Mouse (Mus musculus) forebrain, postnatal 0 days (tissue): ENCODE measurements around the gene Olfr385. TPM values are rescaled to one million over a fixed set of nuclear protein-coding genes. Genes with fewer than 3 reads are reported as not detected.
"Not testable (repeated sequence)": the region's sequence is repeated elsewhere in the genome, so short reads cannot be mapped to it uniquely, and the experiment has no call there.

Experiments
- ATAC-seq: fragments of 200-750 bp; cut with Nextera tagmentation; 2 replicates; pipeline ENCODE4 v1.8.0; 2017; ENCODE audit warnings: mild to moderate bottlenecking, moderate library complexity
- DNase-seq: peaks from one replicate; pipeline ENCODE4 v3.0.0-alpha.2; 2015
- H3K27ac ChIP-seq: fragments of 300-500 bp; sonication (generic); 2 replicates; pipeline ENCODE4 v1.5.1; 2014; ENCODE audit warnings: low read depth, mild to moderate bottlenecking, antibody characterized with exemption, low read length, moderate library complexity, mixed read lengths
- H3K27me3 ChIP-seq: fragments of 300-500 bp; sonication (generic); 2 replicates; pipeline ENCODE4 v1.6.1; 2014; ENCODE audit warnings: mild to moderate bottlenecking, low read length, mixed read lengths; ENCODE audit not compliant: insufficient read depth
- H3K36me3 ChIP-seq: fragments of 300-500 bp; sonication (generic); 2 replicates; pipeline ENCODE4 v1.6.1; 2014; ENCODE audit warnings: mild to moderate bottlenecking, moderate library complexity; ENCODE audit not compliant: insufficient read depth
- H3K4me1 ChIP-seq: fragments of 300-500 bp; sonication (generic); 2 replicates; pipeline ENCODE4 v1.6.1; 2014; ENCODE audit warnings: antibody characterized with exemption; ENCODE audit not compliant: insufficient read depth
- H3K4me2 ChIP-seq: fragments of 300-500 bp; sonication (generic); 2 replicates; pipeline ENCODE4 v1.6.1; 2014; ENCODE audit warnings: low read depth, mild to moderate bottlenecking, moderate library complexity
- H3K4me3 ChIP-seq: fragments of 300-500 bp; sonication (generic); 2 replicates; pipeline ENCODE4 v1.5.1; 2014; ENCODE audit warnings: low read depth, low read length, mixed read lengths
- H3K9ac ChIP-seq: fragments of 300-500 bp; sonication (generic); 2 replicates; pipeline ENCODE4 v1.6.1; 2014; ENCODE audit warnings: mild to moderate bottlenecking
- H3K9me3 ChIP-seq: fragments of 300-500 bp; sonication (generic); 2 replicates; pipeline ENCODE4 v1.6.1; 2016; ENCODE audit warnings: low read length
- CTCF ChIP-seq: sonication (generic); IDR thresholded peaks from 2 replicates; pipeline ENCODE4 v1.5.1; 2016; ENCODE audit warnings: antibody characterized with exemption, control low read depth, low read depth
- WGBS: fragments of 180-500 bp; shearing (Covaris S2); extraction: QIAGEN DNeasy Blood & Tissue Kit; methylation state at CpG from one replicate; pipeline ENCODE4 v1.1.7; 2014; 5-methylcytosine and 5-hydroxymethylcytosine counted together
- polyA plus RNA-seq: library from polyadenylated mRNA; unstranded; fragments of >200 nt; fragmentation: Nextera tagmentation; extraction: Ambion mirVana; gene quantifications from 2 replicates; pipeline ENCODE4 v1.2.1, GENCODE M21; 2015
- total RNA-seq: library from RNA; depleted of rRNA; stranded (reverse); fragments of >200 nt; gene quantifications from 2 replicates; pipeline ENCODE4 v1.2.3, GENCODE M21; 2014; rRNA removed

Olfr385 gene
- total RNA-seq (not detected in 2 replicates), polyA plus RNA-seq (not detected in 2 replicates)

DNA sequence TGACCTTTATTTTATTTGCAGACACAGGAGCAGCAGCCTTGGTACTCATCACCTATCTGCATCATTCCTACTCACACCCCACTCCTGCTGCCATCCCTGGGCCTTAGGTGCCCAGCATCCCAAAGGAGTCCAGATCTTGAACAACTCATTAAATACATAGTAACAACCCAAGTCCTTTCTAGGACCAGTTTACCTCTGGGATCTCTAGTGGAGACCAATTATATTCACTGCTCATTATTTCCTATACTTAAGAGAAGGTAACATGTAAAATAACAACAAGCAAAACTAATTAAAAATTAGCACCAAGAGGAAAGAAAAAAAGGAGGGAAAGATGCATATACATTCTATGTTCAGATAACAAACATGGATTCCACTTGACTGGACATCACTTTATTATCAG is at the start of gene Olfr385:
Gene Olfr385, minus strand, starts transcription at position 101 of the 400 bp plus-strand sequence.
- no peaks in the 10 kb centered on the region for H3K27me3 ChIP-seq
- H3K4me3 ChIP-seq = no peak within 1 kb of the TSS
- H3K27ac ChIP-seq = no peak within 1 kb of the TSS
- H3K9ac ChIP-seq = no peak within 1 kb of the TSS
- H3K4me2 ChIP-seq = no peak within 1 kb of the TSS
- ATAC-seq (no peak), DNase-seq (no peak)
- no peaks in the 10 kb centered on the region for H3K36me3 ChIP-seq
- H3K9me3 ChIP-seq = no peaks in the 10 kb centered on the region
- no peak for TF ChIP-seq CTCF
- no peaks in the 10 kb centered on the region for H3K4me1 ChIP-seq

GRCm38 (mm10) chr11:73598294-73598693 is 5.5 kb upstream of the Olfr385 start, which contains the start of gene Olfr384:
Olfr384 (plus strand) TSS chr11:73598594.
- no peak for TF ChIP-seq CTCF
- H3K4me3 ChIP-seq = no peak within 1 kb of the TSS
- ATAC-seq = no peak

DNA sequence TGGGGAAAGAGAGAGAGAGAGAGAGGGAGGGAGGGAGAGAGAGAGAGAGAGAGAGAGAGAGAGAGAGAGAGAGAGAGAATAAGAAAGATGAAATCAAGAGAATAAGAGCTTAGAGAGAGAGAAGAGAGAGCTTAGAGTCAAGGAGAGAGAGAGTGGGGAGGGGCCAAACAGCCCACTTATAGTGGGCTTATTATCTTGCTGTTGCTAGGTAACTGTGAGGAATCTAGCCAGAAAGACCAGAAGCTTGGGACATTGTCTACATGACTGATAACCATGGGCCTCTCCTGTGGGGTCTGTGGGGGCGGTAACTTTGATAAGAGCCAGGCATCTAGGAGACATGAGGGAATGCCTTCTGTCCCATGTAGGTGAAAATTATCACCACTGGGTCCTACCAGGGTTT is 9.6 kb downstream of the Olfr385 start:
- H3K36me3 ChIP-seq, H3K27ac ChIP-seq, ATAC-seq, H3K4me1 ChIP-seq, H3K9me3 ChIP-seq, H3K9ac ChIP-seq, H3K4me3 ChIP-seq, H3K27me3 ChIP-seq, H3K4me2 ChIP-seq, DNase-seq: not testable (repeated sequence)
- WGBS = 89% methylated on average over 1 of the region's 1 CpGs

More at GRCm38 (mm10) chr11:73598294-73598693, 5.5 kb upstream of the Olfr385 start, which contains the start of gene Olfr384:
- no peak for DNase-seq
- no peak within 1 kb of the TSS for H3K27ac ChIP-seq
- no peaks in the 10 kb centered on the region for H3K9me3 ChIP-seq
- H3K9ac ChIP-seq = no peak within 1 kb of the TSS
- H3K27me3 ChIP-seq = no peaks in the 10 kb centered on the region
- no peaks in the 10 kb centered on the region for H3K36me3 ChIP-seq
- no peaks in the 10 kb centered on the region for H3K4me1 ChIP-seq
- no peak within 1 kb of the TSS for H3K4me2 ChIP-seq

DNA sequence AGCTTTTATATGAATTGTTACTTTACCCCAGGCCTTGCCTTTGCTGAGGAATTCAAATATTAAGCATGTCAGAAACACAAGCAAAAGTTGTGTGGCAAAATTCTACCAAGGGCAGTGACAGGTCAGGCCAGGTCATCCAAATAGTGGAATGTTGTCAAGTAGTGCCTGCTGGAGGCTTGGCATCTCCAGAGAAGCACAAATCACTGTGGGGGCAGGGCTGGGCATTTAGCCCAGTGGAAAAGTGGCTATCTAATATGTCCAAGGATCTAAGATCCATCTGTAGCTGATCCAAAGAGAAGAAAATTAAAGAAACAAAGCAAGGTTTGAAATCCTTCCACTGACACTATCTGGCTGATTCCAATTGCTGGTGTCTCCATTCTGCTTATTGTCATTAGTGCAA is 12.9 kb downstream of the Olfr385 start:
- DNase-seq = no peak
- no peaks in the 10 kb centered on the region for H3K36me3 ChIP-seq

More for the DNA sequence above, 12.9 kb downstream of the Olfr385 start:
- H3K9me3 ChIP-seq = peaks cover 6% of the 10 kb centered on the region; the same call in 1 of the 2 replicates
- H3K4me2 ChIP-seq = no peak overlapping the region
- no peak for TF ChIP-seq CTCF
- H3K4me1 ChIP-seq = no peaks in the 10 kb centered on the region
- no peak overlapping the region for H3K4me3 ChIP-seq
- no peak overlapping the region for H3K9ac ChIP-seq
- H3K27ac ChIP-seq = no peak overlapping the region
- no peaks in the 10 kb centered on the region for H3K27me3 ChIP-seq
- no peak for ATAC-seq

Other genes with a start within 250 kb of the Olfr385 start
- gene Olfr20, start 242.2 kb downstream of the Olfr385 start, total RNA-seq = not detected in 2 replicates
- gene Olfr20, start 242.2 kb downstream of the Olfr385 start, polyA plus RNA-seq = not detected in 2 replicates
- not detected in 2 replicates for gene Olfr376, start 221.8 kb downstream of the Olfr385 start, total RNA-seq
- not detected in 2 replicates for gene Olfr376, start 221.8 kb downstream of the Olfr385 start, polyA plus RNA-seq
- not detected in 2 replicates for gene Olfr1, start 193.4 kb downstream of the Olfr385 start, total RNA-seq
- not detected in 2 replicates for gene Olfr1, start 193.4 kb downstream of the Olfr385 start, polyA plus RNA-seq
- not detected in 2 replicates for gene Olfr378, start 164.5 kb downstream of the Olfr385 start, total RNA-seq
- not detected in 2 replicates for gene Olfr378, start 164.5 kb downstream of the Olfr385 start, polyA plus RNA-seq
- gene Olfr380, start 135.5 kb downstream of the Olfr385 start, total RNA-seq = not detected in 2 replicates
- not detected in 2 replicates for gene Olfr380, start 135.5 kb downstream of the Olfr385 start, polyA plus RNA-seq
- gene Olfr381, start 101.4 kb downstream of the Olfr385 start, total RNA-seq = not detected in 2 replicates
- not detected in 2 replicates for gene Olfr381, start 101.4 kb downstream of the Olfr385 start, polyA plus RNA-seq
- not detected in 2 replicates for gene Olfr382, start 75.8 kb downstream of the Olfr385 start, total RNA-seq
- gene Olfr382, start 75.8 kb downstream of the Olfr385 start, polyA plus RNA-seq = not detected in 2 replicates
- gene Olfr384, start 5.6 kb upstream of the Olfr385 start, total RNA-seq = not detected in 2 replicates
- not detected in 2 replicates for gene Olfr384, start 5.6 kb upstream of the Olfr385 start, polyA plus RNA-seq
- not detected in 2 replicates for gene Zfp735, start 95.8 kb upstream of the Olfr385 start, total RNA-seq
- not detected in 2 replicates for gene Zfp735, start 95.8 kb upstream of the Olfr385 start, polyA plus RNA-seq
- not detected in 2 replicates for gene Olfr389, start 187.7 kb upstream of the Olfr385 start, total RNA-seq
- not detected in 2 replicates for gene Olfr389, start 187.7 kb upstream of the Olfr385 start, polyA plus RNA-seq
- gene Olfr390, start 190.0 kb upstream of the Olfr385 start, total RNA-seq = not detected in 2 replicates
- not detected in 2 replicates for gene Olfr390, start 190.0 kb upstream of the Olfr385 start, polyA plus RNA-seq
- gene Olfr391-ps, start 210.0 kb upstream of the Olfr385 start, total RNA-seq = not detected in 2 replicates
- not detected in 2 replicates for gene Olfr391-ps, start 210.0 kb upstream of the Olfr385 start, polyA plus RNA-seq
- not detected in 2 replicates for gene Olfr392, start 224.0 kb upstream of the Olfr385 start, total RNA-seq
- gene Olfr392, start 224.0 kb upstream of the Olfr385 start, polyA plus RNA-seq = not detected in 2 replicates